Mouse (Mus musculus): ENCODE measurements at regions not wholly inside any gene's neighbourhood (a gene's known extent, or its start where the extent isn't known, plus 50 kb on each side); places are given as distances from the start of the nearest gene placed in this dataset.

DNA sequence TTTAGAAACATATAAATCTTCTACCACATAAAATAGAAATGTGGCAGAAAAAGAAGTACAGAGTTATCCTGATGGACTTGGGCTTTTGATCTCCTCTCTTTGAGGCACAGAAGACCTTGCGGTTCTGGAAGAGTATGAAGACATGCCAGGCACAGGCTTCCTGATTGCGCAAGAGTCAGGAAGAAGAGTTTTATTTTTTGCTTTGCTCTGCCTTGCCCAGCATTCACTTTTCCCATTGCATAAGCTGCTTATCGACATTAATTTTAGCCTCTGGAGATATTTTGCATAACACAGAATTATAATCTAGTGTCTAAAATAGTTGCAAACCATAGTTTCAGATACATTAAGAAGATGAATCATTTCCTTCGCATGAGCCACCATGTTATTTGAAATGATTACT is 627.8 kb upstream of the Slc8a1 start:
- ATAC-seq (ENCODE audit: extremely low read depth, insufficient number of reproducible peaks, low FRiP score, poor library complexity, severe bottlenecking): no peak
- Histone ChIP-seq H3K9me3 (replicated peaks) (no peaks in the 10 kb centered on the region), H3K4me1 (ENCODE audit: insufficient read depth, low read depth, low read length) (no peaks in the 10 kb centered on the region), H3K36me3 (replicated peaks) (no peaks in the 10 kb centered on the region), H3K4me3 (ENCODE audit: low read depth, low read length) (no peak overlapping the region), H3K27me3 (ENCODE audit: insufficient read depth, low read length) (no peaks in the 10 kb centered on the region)
- no peak for DNase-seq (ENCODE audit: low spot score)
- no peak for TF ChIP-seq TAL1 (conservative IDR thresholded peaks at IDR 0.05; ENCODE audit: low read depth, low read length)
- no peak for TF ChIP-seq GATA2 (IDR thresholded peaks at IDR 0.05; ENCODE audit: borderline replicate concordance, low read depth, low read length)
- no peak for TF ChIP-seq POLR2AphosphoS5 (IDR thresholded peaks at IDR 0.05; ENCODE audit: insufficient replicate concordance, low read depth, low read length)
- TF ChIP-seq GATA1 (IDR thresholded peaks at IDR 0.05; ENCODE audit: borderline replicate concordance, low read length): no peak
- no peak for TF ChIP-seq CTCF (IDR thresholded peaks at IDR 0.05; ENCODE audit: low read depth, low read length)

DNA sequence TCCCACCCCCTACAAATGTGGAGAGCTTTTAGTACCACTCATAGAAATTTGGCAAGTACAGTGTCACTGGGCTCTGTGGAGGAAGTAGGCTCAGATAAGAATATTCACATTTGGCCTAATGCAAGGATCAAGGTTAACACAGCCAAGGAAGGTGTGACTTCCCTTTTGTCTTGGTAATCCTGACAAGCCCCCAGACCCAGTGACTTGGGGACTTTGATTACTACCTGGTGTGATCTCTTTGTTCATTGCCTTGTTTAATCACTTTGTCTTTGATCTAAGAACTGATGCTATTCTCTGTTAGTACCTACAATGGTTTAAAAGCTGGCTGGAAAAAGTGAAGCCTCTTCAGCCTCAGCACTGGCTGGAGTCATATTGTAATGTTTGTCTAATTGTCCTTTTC is 610.5 kb upstream of the Slc8a1 start:
- H3K27me3 ChIP-seq (ENCODE audit: insufficient read depth, low read length): no peaks in the 10 kb centered on the region
- H3K9me3 ChIP-seq (replicated peaks): 0 out of 2 replicates have a peak, but pooled peaks cover 4% of the 10 kb centered on the region
- TF ChIP-seq GATA1 (IDR thresholded peaks at IDR 0.05; ENCODE audit: borderline replicate concordance, low read length) (no peak), CTCF (IDR thresholded peaks at IDR 0.05; ENCODE audit: low read depth, low read length) (no peak), TAL1 (conservative IDR thresholded peaks at IDR 0.05; ENCODE audit: low read depth, low read length) (no peak), POLR2AphosphoS5 (IDR thresholded peaks at IDR 0.05; ENCODE audit: insufficient replicate concordance, low read depth, low read length) (no peak), GATA2 (IDR thresholded peaks at IDR 0.05; ENCODE audit: borderline replicate concordance, low read depth, low read length) (no peak)
- no peaks in the 10 kb centered on the region for H3K36me3 ChIP-seq (replicated peaks)
- ATAC-seq (ENCODE audit: extremely low read depth, insufficient number of reproducible peaks, low FRiP score, poor library complexity, severe bottlenecking): no peak
- H3K4me1 ChIP-seq (ENCODE audit: insufficient read depth, low read depth, low read length): no peaks in the 10 kb centered on the region
- no peak for DNase-seq (ENCODE audit: low spot score)
- no peak overlapping the region for H3K4me3 ChIP-seq (ENCODE audit: low read depth, low read length)

GRCm38 (mm10) chr17:82331429-82331828 is 593.3 kb upstream of the Slc8a1 start:
- Histone ChIP-seq H3K27me3 (ENCODE audit: insufficient read depth, low read length) (no peaks in the 10 kb centered on the region), H3K4me1 (ENCODE audit: insufficient read depth, low read depth, low read length) (no peaks in the 10 kb centered on the region), H3K4me3 (ENCODE audit: low read depth, low read length) (no peak overlapping the region), H3K36me3 (replicated peaks) (no peaks in the 10 kb centered on the region), H3K9me3 (replicated peaks) (no peaks in the 10 kb centered on the region)
- DNase-seq (ENCODE audit: low spot score) (no peak), ATAC-seq (ENCODE audit: extremely low read depth, insufficient number of reproducible peaks, low FRiP score, poor library complexity, severe bottlenecking) (no peak)
- TF ChIP-seq POLR2AphosphoS5 (IDR thresholded peaks at IDR 0.05; ENCODE audit: insufficient replicate concordance, low read depth, low read length) (no peak), TAL1 (conservative IDR thresholded peaks at IDR 0.05; ENCODE audit: low read depth, low read length) (no peak)

DNA sequence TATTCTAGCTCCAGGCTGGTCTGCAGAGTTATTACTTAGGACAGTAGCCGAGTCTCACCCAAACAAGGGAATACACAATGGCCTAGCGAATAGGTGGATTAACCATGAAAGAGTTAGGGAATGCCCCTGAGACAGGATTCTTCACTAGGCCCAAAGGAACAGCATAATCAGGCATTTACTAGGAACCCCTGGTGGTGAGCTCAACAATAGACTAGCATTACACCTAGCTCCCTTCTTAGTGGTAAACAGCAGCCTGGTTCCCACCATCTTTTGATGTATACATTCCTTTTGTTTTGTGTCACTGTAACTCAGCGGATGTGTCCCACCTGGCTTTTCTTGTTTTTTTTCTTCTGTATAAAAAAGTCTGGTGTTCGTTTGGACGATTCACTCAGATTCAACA is 574.0 kb upstream of the Slc8a1 start:
- H3K4me3 ChIP-seq (ENCODE audit: low read depth, low read length): no peak overlapping the region
- TF ChIP-seq POLR2AphosphoS5 (IDR thresholded peaks at IDR 0.05; ENCODE audit: insufficient replicate concordance, low read depth, low read length): no peak
- no peak for TF ChIP-seq TAL1 (conservative IDR thresholded peaks at IDR 0.05; ENCODE audit: low read depth, low read length)
- no peak for TF ChIP-seq CTCF (IDR thresholded peaks at IDR 0.05; ENCODE audit: low read depth, low read length)
- no peak for TF ChIP-seq GATA2 (IDR thresholded peaks at IDR 0.05; ENCODE audit: borderline replicate concordance, low read depth, low read length)
- TF ChIP-seq GATA1 (IDR thresholded peaks at IDR 0.05; ENCODE audit: borderline replicate concordance, low read length): no peak
- no peak for DNase-seq (ENCODE audit: low spot score)
- H3K4me1 ChIP-seq (ENCODE audit: insufficient read depth, low read depth, low read length): no peaks in the 10 kb centered on the region
- ATAC-seq (ENCODE audit: extremely low read depth, insufficient number of reproducible peaks, low FRiP score, poor library complexity, severe bottlenecking): no peak
- no peaks in the 10 kb centered on the region for H3K27me3 ChIP-seq (ENCODE audit: insufficient read depth, low read length)
- H3K9me3 ChIP-seq (replicated peaks): no peaks in the 10 kb centered on the region
- no peaks in the 10 kb centered on the region for H3K36me3 ChIP-seq (replicated peaks)

DNA sequence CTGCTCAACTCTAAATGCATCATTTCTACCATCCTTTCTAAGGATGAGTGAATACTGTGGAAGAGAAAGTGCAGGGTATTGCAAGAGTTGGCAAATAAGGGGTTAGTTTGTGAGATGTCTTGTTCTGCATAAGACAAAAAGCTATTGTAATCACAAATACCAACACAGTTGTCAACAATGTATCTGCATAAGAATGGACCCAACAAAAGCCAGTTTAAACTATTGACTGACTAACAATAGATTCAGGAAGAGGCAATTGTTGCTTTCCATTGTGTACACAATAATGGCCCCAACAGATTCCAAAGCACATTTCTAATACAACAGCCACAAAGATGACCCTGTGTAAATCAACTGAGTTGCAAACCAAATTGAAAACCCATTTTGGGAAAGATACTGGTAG is 568.2 kb upstream of the Slc8a1 start:
- Histone ChIP-seq H3K4me1 (ENCODE audit: insufficient read depth, low read depth, low read length) (no peaks in the 10 kb centered on the region), H3K4me3 (ENCODE audit: low read depth, low read length) (no peak overlapping the region), H3K9me3 (replicated peaks) (no peaks in the 10 kb centered on the region), H3K36me3 (replicated peaks) (no peaks in the 10 kb centered on the region), H3K27me3 (ENCODE audit: insufficient read depth, low read length) (no peaks in the 10 kb centered on the region)
- DNase-seq (ENCODE audit: low spot score) (no peak), ATAC-seq (ENCODE audit: extremely low read depth, insufficient number of reproducible peaks, low FRiP score, poor library complexity, severe bottlenecking) (no peak)
- TF ChIP-seq TAL1 (conservative IDR thresholded peaks at IDR 0.05; ENCODE audit: low read depth, low read length) (no peak), GATA2 (IDR thresholded peaks at IDR 0.05; ENCODE audit: borderline replicate concordance, low read depth, low read length) (no peak), CTCF (IDR thresholded peaks at IDR 0.05; ENCODE audit: low read depth, low read length) (no peak), GATA1 (IDR thresholded peaks at IDR 0.05; ENCODE audit: borderline replicate concordance, low read length) (no peak), POLR2AphosphoS5 (IDR thresholded peaks at IDR 0.05; ENCODE audit: insufficient replicate concordance, low read depth, low read length) (no peak)

GRCm38 (mm10) chr17:82277728-82278127 is 539.6 kb upstream of the Slc8a1 start:
- TF ChIP-seq GATA1 (IDR thresholded peaks at IDR 0.05; ENCODE audit: borderline replicate concordance, low read length): no peak
- no peak for TF ChIP-seq TAL1 (conservative IDR thresholded peaks at IDR 0.05; ENCODE audit: low read depth, low read length)
- TF ChIP-seq GATA2 (IDR thresholded peaks at IDR 0.05; ENCODE audit: borderline replicate concordance, low read depth, low read length): no peak
- TF ChIP-seq POLR2AphosphoS5 (IDR thresholded peaks at IDR 0.05; ENCODE audit: insufficient replicate concordance, low read depth, low read length): no peak
- no peak for TF ChIP-seq CTCF (IDR thresholded peaks at IDR 0.05; ENCODE audit: low read depth, low read length)
- DNase-seq (ENCODE audit: low spot score) (no peak), ATAC-seq (ENCODE audit: extremely low read depth, insufficient number of reproducible peaks, low FRiP score, poor library complexity, severe bottlenecking) (peak; percentile 60)
- H3K4me3 ChIP-seq (ENCODE audit: low read depth, low read length): no peak overlapping the region
- H3K9me3 ChIP-seq (replicated peaks): no peaks in the 10 kb centered on the region
- H3K27me3 ChIP-seq (ENCODE audit: insufficient read depth, low read length): no peaks in the 10 kb centered on the region
- H3K36me3 ChIP-seq (replicated peaks): no peaks in the 10 kb centered on the region
- no peaks in the 10 kb centered on the region for H3K4me1 ChIP-seq (ENCODE audit: insufficient read depth, low read depth, low read length)

GRCm38 (mm10) chr17:82273946-82274345 is 535.8 kb upstream of the Slc8a1 start:
- DNase-seq (ENCODE audit: low spot score) (no peak), ATAC-seq (ENCODE audit: extremely low read depth, insufficient number of reproducible peaks, low FRiP score, poor library complexity, severe bottlenecking) (no peak)
- TF ChIP-seq POLR2AphosphoS5 (IDR thresholded peaks at IDR 0.05; ENCODE audit: insufficient replicate concordance, low read depth, low read length) (no peak), GATA1 (IDR thresholded peaks at IDR 0.05; ENCODE audit: borderline replicate concordance, low read length) (no peak), TAL1 (conservative IDR thresholded peaks at IDR 0.05; ENCODE audit: low read depth, low read length) (no peak), CTCF (IDR thresholded peaks at IDR 0.05; ENCODE audit: low read depth, low read length) (no peak), GATA2 (IDR thresholded peaks at IDR 0.05; ENCODE audit: borderline replicate concordance, low read depth, low read length) (no peak)
- Histone ChIP-seq H3K4me3 (ENCODE audit: low read depth, low read length) (no peak overlapping the region), H3K27me3 (ENCODE audit: insufficient read depth, low read length) (no peaks in the 10 kb centered on the region), H3K4me1 (ENCODE audit: insufficient read depth, low read depth, low read length) (no peaks in the 10 kb centered on the region), H3K36me3 (replicated peaks) (no peaks in the 10 kb centered on the region), H3K9me3 (replicated peaks) (no peaks in the 10 kb centered on the region)
